Mouse (Mus musculus) gastrocnemius, adult 2 months (tissue): Measurements from ENCODE around the gene Prep. TPM values are rescaled to one million over a fixed set of nuclear protein-coding genes. Genes with fewer than 3 reads are reported as not detected.

Experiments
- DNase-seq: peaks from one replicate; pipeline ENCODE4 v3.0.0; 2022
- H3K27ac ChIP-seq: fragments of 200-600 bp; 2 replicates; pipeline ENCODE4 v1.8.1; 2022; ENCODE audit warnings: mild to moderate bottlenecking
- H3K4me3 ChIP-seq: fragments of 200-600 bp; 2 replicates; pipeline ENCODE4 v1.8.1; 2022; ENCODE audit warnings: mild to moderate bottlenecking, moderate library complexity
- CTCF ChIP-seq: fragments of 200-600 bp; IDR thresholded peaks from 2 replicates; pipeline ENCODE4 v1.8.1; 2022; ENCODE audit warnings: antibody characterized with exemption, mild to moderate bottlenecking, moderate library complexity
- intact Hi-C: fragments of 180-260 bp; cut with DNase I; formaldehyde crosslinking; loops from one replicate; pipeline ENCODE4 v1.15.1; 2025
- total RNA-seq, 2 experiments: library from RNA; stranded (reverse); gene quantifications; 2 replicates each; pipeline ENCODE4 v1.2.3; 2021

The Prep gene
- total RNA-seq, 2 experiments from 2014 or later, result 6.4 to 7.3 TPM

DNA sequence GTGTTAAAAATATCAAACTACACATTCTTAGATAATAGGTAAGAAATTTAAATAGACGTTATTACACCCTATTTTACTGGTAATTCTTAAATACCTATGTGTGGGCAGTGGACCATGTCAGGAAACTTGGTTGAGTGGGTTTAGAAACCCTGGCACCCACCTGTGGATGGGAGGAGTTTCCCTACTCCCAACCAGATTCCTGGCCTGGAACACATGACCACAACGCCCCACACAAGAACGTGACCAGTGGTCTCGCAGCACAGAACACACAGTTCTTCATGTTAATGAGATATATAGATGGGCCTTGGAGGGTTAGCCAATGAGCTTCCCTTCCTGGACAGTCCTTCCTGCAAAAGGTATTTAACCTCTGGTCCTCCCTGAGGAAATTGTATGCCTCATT is 39.5 kb downstream of the Prep start:
- intact Hi-C loops, result no loop called here
- DNase-seq, result no peak
- H3K4me3 ChIP-seq, result no peak overlapping the region
- no peak for TF ChIP-seq CTCF
- no peak overlapping the region for H3K27ac ChIP-seq

DNA sequence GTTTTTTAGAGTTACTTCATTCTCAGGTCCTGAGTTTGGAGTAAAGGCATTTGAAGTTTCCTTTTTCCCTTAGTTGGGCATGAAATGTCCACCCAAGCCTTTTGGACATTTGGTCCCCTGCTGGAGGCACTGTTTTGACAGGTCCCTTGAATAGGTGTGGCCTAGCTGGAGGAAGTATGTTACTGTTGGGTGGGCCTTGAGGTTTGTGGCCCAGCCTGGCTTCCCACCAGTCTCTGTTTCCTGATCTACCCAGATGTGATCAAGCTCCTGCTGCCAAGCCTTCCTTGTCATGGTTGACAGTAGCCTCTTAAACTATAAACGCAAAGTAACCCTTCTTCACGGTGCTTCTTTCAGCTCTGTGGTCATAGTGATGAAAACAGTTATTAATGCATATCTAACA is 40.3 kb downstream of the Prep start:
- Histone ChIP-seq H3K4me3 (no peak overlapping the region), H3K27ac (no peak overlapping the region)
- no peak for TF ChIP-seq CTCF
- intact Hi-C loops, result no loop called here
- no peak for DNase-seq

DNA sequence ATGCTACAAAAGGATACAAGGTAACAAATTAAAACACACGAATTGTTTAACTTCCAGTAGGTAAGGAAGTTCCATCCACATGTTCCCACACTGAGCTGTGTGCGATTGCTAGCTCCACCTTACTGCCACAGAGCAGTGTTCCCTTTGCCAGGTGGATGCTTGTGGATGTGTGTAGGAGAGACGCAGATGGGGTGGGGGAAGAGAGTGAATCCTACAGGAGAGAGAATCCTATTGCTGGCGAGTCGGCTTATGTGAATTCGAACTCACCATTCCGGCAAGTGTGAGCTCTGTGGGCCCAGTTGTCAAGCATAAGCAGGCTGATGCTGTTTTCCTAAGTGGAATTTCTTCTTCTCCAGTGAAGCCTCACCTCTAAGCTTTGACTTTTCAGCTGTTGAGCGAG is 42.0 kb downstream of the Prep start:
- Histone ChIP-seq H3K4me3 (no peak overlapping the region), H3K27ac (no peak overlapping the region)
- TF ChIP-seq CTCF, result no peak
- DNase-seq, result no peak
- intact Hi-C loops, result no loop called here

DNA sequence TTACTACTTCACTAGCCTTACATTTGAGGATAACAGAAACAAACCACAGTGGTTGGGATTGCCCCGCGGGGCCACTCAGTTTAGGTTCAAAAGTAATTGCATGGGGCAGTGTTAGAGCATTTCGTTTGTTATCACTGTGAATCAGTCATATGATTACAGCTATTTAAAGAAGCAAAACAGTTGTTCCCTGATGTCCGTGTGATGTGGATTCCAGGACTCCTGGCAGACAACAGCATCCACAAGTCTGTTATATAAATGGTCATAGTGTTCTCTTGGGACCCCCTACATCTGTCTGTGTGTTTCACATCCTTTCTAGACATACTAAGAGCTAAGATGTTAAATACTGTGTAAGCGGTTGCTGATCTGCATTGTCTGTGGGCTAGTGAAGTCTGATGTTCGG is 43.0 kb downstream of the Prep start:
- no peak overlapping the region for H3K27ac ChIP-seq
- DNase-seq, result no peak
- intact Hi-C loops, result no loop called here
- no peak overlapping the region for H3K4me3 ChIP-seq
- no peak for TF ChIP-seq CTCF

DNA sequence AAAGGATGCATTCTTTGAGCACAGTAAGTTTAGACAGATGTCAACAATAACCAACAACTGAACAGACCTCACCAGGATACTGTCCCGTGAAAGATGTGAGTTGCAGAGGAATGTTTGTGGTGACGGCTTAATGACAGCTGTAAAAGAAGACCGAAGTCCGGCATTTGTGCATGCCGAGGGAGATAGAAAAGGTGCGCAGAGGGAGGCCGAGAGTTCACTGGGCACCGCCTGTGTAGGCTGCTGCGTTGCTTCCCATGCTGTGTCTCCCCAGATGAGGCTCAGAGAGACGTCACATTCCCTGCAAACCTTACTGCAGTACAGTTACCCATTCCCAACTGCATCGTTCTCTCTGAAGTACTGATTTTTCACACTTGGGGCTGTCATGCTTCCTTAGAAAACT is 45.9 kb downstream of the Prep start:
- Histone ChIP-seq H3K4me3 (no peak overlapping the region), H3K27ac (no peak overlapping the region)
- no peak for DNase-seq
- no peak for TF ChIP-seq CTCF
- intact Hi-C loops, result loop anchor here (1.0 kb wide), 1 partner anchor 260 kb away; no protein-coding TSS in a partner anchor

DNA sequence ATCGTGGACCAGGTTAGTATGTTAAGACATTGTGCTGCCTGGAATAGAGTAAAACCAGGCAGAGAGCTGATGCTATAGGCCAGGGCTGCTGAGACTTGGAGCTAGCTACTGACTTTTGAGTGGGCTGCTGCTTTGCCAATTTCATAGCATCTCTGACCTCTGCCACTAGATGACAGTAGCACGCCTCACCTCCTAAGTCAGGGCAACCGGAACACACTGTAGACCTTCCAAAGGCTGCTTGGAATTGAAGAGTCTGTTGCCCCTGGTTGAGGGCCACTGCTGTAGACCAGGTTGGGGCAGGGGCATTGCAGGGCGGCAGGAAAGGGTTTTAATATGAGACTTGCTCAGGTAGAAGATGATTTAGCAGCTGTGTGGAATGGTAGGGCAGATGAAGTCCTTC is 47.5 kb downstream of the Prep start:
- DNase-seq, result peak; percentile 52
- H3K27ac ChIP-seq, result no peak overlapping the region
- intact Hi-C loops, result no loop called here
- peak; percentile 80 for TF ChIP-seq CTCF
- no peak overlapping the region for H3K4me3 ChIP-seq

DNA sequence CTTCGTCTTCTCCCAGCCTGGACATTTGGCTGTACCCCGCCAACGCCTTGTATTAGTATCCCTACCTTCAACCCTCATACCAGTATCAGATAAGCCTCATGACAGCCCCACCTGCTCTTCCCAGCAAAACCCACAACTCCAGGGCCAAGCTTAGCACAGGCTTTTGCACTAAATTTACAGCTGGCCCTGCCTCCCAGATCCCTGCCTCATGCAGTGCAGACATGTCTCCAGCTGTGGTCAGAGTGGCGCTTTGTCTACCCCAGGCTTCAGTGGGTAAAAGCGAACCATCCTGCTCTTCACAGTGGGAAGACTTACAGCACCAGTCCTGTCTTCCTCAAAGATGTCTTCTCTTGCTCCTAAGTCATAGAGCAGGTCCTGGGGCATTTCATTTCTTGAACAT is 49.8 kb downstream of the Prep start:
- no peak for DNase-seq
- no peak overlapping the region for H3K4me3 ChIP-seq
- H3K27ac ChIP-seq, result no peak overlapping the region
- intact Hi-C loops, result no loop called here
- no peak for TF ChIP-seq CTCF

DNA sequence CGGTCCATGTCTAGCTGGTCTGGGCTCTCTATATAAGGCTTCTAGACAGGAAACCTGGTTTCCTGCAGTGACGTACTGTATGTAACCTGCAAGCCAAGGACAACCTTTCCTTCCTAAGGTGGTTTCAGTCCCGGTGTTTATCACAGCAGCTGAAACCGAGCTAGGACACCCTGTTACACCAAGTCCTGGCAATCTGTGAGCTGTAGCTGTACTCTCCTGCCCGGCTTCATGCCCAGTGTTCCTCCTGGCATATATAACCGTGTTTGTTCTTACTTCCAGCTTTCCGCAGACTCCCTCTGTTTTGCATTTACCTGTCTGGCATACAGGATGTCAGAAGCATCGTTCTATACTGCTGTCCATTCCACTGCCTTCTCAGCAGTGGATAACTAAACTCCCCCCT is 51.4 kb downstream of the Prep start:
- no peak overlapping the region for H3K4me3 ChIP-seq
- TF ChIP-seq CTCF, result no peak
- H3K27ac ChIP-seq, result no peak overlapping the region
- DNase-seq, result peak; percentile 42
- intact Hi-C loops, result no loop called here

DNA sequence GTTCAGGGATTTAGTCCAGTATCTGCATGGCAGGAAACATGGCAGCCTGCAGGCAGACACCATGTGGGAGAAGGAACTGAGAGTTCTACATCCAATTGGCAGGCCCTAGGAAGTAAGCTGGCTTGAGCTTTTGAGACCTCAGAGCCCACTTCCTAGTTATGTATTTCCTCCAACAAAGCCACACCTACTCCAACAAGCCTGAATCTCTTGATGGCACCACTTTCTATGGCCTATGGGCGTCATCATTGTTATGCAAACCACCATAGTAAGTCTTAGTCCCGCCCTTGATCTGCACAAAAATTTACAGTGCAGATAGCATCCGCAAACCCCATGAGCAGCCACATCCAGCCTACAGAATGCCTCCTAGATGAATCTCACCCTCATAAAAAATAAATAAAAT is 54.6 kb downstream of the Prep start:
- intact Hi-C loops, result no loop called here
- Histone ChIP-seq H3K4me3 (no peak overlapping the region), H3K27ac (no peak overlapping the region)
- DNase-seq, result no peak
- no peak for TF ChIP-seq CTCF

DNA sequence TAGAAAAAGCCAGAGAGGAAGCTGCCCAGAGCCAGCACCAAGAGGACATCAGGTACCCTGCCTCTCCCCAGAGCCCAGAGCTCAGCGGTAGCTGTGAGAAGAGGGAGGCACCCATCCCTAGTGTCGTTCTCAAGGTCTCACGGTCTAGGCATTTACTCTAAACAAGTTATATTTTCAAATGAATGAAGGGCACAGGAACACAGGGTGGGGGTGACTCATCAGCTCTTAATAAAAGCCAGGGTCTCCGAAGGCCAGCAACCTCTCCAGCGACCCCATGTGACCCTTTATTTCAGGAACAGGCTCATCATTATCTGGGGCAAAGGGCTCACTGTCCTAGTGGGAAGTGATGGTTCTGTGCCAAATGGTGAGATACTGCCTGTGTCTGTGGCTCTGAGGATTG is 55.5 kb downstream of the Prep start:
- Histone ChIP-seq H3K4me3 (no peak overlapping the region), H3K27ac (peak overlapping the region; percentile 72)
- DNase-seq, result no peak
- intact Hi-C loops, result no loop called here
- no peak for TF ChIP-seq CTCF

DNA sequence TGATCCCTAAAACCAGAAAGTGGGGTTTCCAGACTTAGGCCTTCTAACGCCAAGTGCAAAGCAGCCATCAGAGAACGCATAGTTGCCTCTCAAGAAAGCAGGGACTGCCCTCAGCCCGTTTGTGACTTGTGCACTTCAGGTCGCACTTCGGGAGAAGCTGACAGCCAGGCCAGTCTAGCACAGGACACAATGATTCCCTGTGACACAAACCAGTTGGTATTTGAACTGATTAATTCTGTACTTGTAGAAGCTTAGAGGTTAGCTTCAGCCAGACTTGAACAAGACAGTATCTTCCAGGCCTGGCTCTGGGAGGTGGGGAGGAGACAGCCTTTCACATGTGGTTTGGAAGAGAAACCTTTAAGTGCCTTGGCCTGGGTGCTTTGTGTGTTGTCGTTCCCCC is 56.0 kb downstream of the Prep start:
- DNase-seq, result no peak
- intact Hi-C loops, result no loop called here
- TF ChIP-seq CTCF, result no peak

DNA sequence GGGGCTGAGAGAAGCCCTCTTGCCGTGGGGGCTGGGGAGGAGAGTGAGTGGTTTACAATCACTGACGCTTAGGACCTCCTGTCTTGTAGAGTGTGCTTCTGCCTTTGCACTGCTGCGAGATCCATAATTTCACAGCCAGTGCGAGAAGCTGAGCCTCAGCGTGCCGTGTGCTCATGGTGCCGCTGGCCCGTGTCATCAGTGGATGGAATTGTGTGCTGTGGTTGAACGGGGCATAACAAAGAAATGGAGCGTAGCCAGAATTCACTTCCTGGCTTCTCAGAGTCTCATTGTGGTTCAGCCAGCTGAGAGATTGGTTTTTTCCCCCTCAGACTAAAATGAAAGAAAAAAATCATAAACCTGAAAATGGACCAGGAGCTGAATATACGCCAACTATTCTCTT is 62.1 kb downstream of the Prep start:
- no peak for TF ChIP-seq CTCF
- Histone ChIP-seq H3K4me3 (peak overlapping the region; percentile 43), H3K27ac (no peak overlapping the region)
- intact Hi-C loops, result no loop called here
- no peak for DNase-seq

More for the DNA sequence above, 56.0 kb downstream of the Prep start:
- H3K4me3 ChIP-seq, result no peak overlapping the region
- H3K27ac ChIP-seq, result peak overlapping the region; percentile 72

DNA sequence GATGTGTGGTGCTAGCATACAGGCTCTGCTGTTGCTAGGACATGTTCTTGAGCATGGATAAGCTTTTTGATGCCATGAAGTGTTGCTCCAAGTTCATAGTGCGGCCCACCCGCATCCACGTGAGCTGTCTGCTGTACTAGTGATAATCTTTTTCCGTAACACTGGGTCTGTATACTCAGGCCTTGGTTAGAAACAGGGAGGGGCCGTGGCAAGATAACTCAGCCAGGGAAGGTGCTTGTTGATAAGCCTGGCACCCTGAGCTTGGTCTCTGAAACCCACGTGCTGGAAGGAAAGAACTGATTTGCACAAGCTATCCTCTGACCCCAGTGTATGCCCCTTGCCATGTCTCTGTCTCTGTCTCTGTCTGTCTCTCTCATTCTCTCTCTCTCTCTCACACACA is 63.0 kb downstream of the Prep start:
- intact Hi-C loops, result no loop called here
- no peak for TF ChIP-seq CTCF
- H3K4me3 ChIP-seq, result no peak overlapping the region
- DNase-seq, result no peak
- no peak overlapping the region for H3K27ac ChIP-seq

DNA sequence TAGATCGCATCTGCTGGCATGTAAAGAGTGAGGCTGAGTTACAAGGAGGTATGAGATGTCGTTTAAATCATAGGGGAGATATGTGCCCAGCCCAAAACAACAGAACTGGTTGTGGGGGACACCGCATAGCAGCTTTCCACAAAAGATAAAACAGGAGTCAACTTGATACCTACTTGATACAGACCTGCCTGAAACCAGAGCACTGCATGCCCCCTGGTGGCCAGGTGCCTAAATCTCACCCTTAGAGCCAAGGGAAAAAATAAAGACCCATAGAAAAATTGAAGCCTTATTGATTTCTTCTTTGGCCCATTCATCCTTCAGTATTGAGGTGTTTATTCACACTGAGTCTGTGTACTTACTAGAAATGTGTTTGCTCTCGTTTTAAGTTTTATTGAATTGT is 65.4 kb downstream of the Prep start:
- Histone ChIP-seq H3K27ac (no peak overlapping the region), H3K4me3 (no peak overlapping the region)
- intact Hi-C loops, result no loop called here
- peak; percentile 76 for TF ChIP-seq CTCF
- DNase-seq, result peak; percentile 44

DNA sequence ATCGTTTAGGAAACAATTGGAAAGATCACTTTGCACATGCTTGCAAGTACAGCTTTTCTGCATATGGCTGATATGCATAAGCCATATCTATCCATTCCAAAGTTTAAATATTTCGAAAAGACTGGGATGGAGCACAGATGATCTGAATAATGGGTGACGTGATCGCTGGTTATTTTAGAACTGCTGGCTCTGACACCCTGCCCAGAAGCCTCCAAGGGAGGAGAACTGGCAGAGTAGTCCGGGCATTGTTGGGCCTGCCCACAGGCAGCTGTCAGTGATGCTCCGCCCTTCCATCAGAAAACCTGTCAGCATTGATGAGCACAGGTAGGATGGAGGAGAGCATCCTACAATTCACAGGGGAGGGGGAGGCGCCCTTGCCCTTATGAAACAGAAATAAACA is 69.8 kb downstream of the Prep start:
- intact Hi-C loops, result no loop called here
- Histone ChIP-seq H3K4me3 (no peak overlapping the region), H3K27ac (no peak overlapping the region)
- no peak for TF ChIP-seq CTCF
- DNase-seq, result no peak
